In the genomic region with DNA sequence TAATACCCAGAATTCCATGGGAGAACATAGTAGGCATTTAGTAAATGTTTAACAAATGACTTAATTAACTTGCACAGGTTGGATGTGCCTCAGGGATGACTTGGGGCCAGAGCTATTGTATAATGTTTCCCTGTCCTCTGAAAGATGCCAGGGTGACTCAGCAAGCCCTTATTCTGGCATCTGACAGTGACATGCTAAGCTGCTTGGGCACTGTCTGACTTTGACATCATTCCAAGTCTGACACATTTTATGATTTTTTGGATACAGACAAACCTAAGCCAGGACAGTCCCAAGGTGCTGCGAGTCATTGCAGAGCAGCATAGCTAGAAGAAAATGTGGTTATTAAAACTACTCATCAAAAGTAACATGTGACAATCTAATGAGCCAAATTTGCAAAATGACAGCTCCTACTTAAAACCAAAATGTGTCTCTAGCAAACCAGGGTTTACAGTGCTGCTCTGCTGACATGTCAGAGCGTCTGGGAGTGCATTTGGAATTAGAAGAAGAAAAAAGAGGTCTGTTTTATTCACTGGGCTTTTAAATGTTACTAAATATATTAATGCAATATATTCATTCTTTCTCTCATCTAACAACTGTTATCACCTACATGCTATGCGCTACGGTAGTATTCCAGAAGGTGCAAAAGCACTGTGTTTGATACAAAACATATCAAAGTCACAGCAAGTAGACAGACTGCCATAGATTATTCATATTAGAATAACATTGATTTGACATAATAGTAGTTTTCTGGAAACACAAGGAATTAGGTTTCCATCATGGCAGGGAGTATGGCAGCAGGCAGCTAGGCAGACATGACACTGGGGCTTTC, we compare ENCODE assay signal across 17 mouse cellular contexts.
DNase-seq lines count a peak whose midpoint lies in the region; ATAC-seq and TF ChIP-seq lines count a peak whose summit lies in the region.
"Had no signal": no experiment of that assay in that cellular context is flagged by ENCODE, and none has a peak within 500 bp of the region (broad histone marks: within the 10 kb centered on the region; RNA-seq: fewer than 3 reads in every experiment).

No protein-coding gene starts in this region.

- no peak overlapping the region for H3K4me2 ChIP-seq in hindbrain, postnatal 0 days (ENCODE audit: low read depth, low read length)
- H3K4me2 ChIP-seq: limb, embryonic 13.5 days had no signal

- no peak overlapping the region for H3K9ac ChIP-seq in hindbrain, postnatal 0 days (replicated peaks; ENCODE audit: low read length)
- H3K9ac ChIP-seq: limb, embryonic 13.5 days had no signal

- no peak overlapping the region for H3K27ac ChIP-seq in hindbrain, postnatal 0 days
- no peak overlapping the region for H3K27ac ChIP-seq in hindbrain, embryonic 10.5 days
- H3K27ac ChIP-seq: heart, embryonic 10.5 days; limb, embryonic 13.5 days; macrophage had no signal

- 84% methylated on average over 4 of the region's 4 CpGs for WGBS in hindbrain, postnatal 0 days
- 92% methylated on average over 4 of the region's 4 CpGs for WGBS in hindbrain, embryonic 10.5 days

- no peaks in the 10 kb centered on the region for H3K36me3 ChIP-seq in hindbrain, postnatal 0 days (ENCODE audit: insufficient read depth, low read length)
- H3K36me3 ChIP-seq in hindbrain, embryonic 10.5 days: no peaks in the 10 kb centered on the region
- H3K36me3 ChIP-seq: heart, embryonic 10.5 days; limb, embryonic 13.5 days had no signal

- no peak overlapping the region for H3K4me3 ChIP-seq in hindbrain, postnatal 0 days (ENCODE audit: low read length)
- H3K4me3 ChIP-seq in hindbrain, embryonic 10.5 days: no peak overlapping the region
- H3K4me3 ChIP-seq: erythroblast, embryonic 14.5 days; heart, embryonic 10.5 days; limb, embryonic 13.5 days had no signal

- no peaks in the 10 kb centered on the region for H3K9me3 ChIP-seq in hindbrain, postnatal 0 days (ENCODE audit: low read length)
- no peaks in the 10 kb centered on the region for H3K9me3 ChIP-seq in hindbrain, embryonic 10.5 days
- H3K9me3 ChIP-seq: heart, embryonic 10.5 days; limb, embryonic 13.5 days had no signal

- no peaks in the 10 kb centered on the region for H3K27me3 ChIP-seq in hindbrain, postnatal 0 days (ENCODE audit: insufficient read depth, low read length)
- no peaks in the 10 kb centered on the region for H3K27me3 ChIP-seq in hindbrain, embryonic 10.5 days (ENCODE audit: insufficient read depth, poor library complexity, severe bottlenecking)
- H3K27me3 ChIP-seq: limb, embryonic 13.5 days had no signal

- no peak for TF ChIP-seq CTCF in hindbrain, postnatal 0 days (IDR thresholded peaks at IDR 0.05; ENCODE audit: low read depth)

- no peak for DNase-seq in cerebellum, postnatal 4 days (ENCODE audit: low spot score in 2 of 2)
- peak; percentile 15 for DNase-seq in hindbrain, postnatal 0 days (ENCODE audit: low spot score)
- no peak for DNase-seq in hindbrain, embryonic 10.5 days (ENCODE audit: low spot score)
- peak; percentile 74 for DNase-seq in Muller cell, postnatal 12 days (ENCODE audit: inconsistent ontology term)
- peak; percentile 64 for DNase-seq in brain, adult 2 months (ENCODE audit: low read depth, low spot score)
- no peak for DNase-seq in testis, postnatal 10 days (ENCODE audit: low spot score)
- DNase-seq: heart, postnatal 36 days; kidney, postnatal 14 days; lung, adult 2 months; spleen, adult 18-20 months; thymus, postnatal 4 days had no signal

- ATAC-seq in cerebellum, adult (ENCODE audit: insufficient number of reproducible peaks, low FRiP score, low TSS enrichment): peak; percentile 61; the same call in 1 of the 2 replicates
- no peak for ATAC-seq in hindbrain, postnatal 0 days
- ATAC-seq in frontal cortex, adult (ENCODE audit: low TSS enrichment): no peak

- no peaks in the 10 kb centered on the region for H3K4me1 ChIP-seq in hindbrain, postnatal 0 days (ENCODE audit: insufficient read depth, low read length)
- peaks cover 7% of the 10 kb centered on the region for H3K4me1 ChIP-seq in hindbrain, embryonic 10.5 days (replicated peaks)
- H3K4me1 ChIP-seq: heart, embryonic 10.5 days had no signal

Comparison
In these comparisons a context has a peak if more than half of its experiments do, and no peak if none do; other contexts are left out.
1. DNase-seq: peak in hindbrain, postnatal 0 days (single experiment), Muller cell, postnatal 12 days (single experiment) and brain, adult 2 months (single experiment); none in cerebellum, postnatal 4 days (0 of 2), hindbrain, embryonic 10.5 days (single experiment) and testis, postnatal 10 days (single experiment).